Mouse (Mus musculus): Measurements from ENCODE around the gene Polrmt. TPM values are rescaled to one million over a fixed set of nuclear protein-coding genes. Genes with fewer than 3 reads are reported as not detected.

Polrmt gene
- polyA plus RNA-seq, 1 experiment: 104 TPM

- H3K27ac ChIP-seq (ENCODE audit: control insufficient read depth, insufficient read depth, low read length): no peak overlapping the region
- H3K27me3 ChIP-seq (ENCODE audit: control insufficient read depth, insufficient read depth, low read length): no peaks in the 10 kb centered on the region
- no peak for TF ChIP-seq POLR2A (IDR thresholded peaks at IDR 0.05; ENCODE audit: control insufficient read depth, extremely low read depth, insufficient read depth, low read length, poor library complexity)
- TF ChIP-seq CTCF (IDR thresholded peaks at IDR 0.05; ENCODE audit: borderline replicate concordance, control insufficient read depth, extremely low read depth, insufficient read depth, low read length, poor library complexity): no peak
- no peaks in the 10 kb centered on the region for H3K36me3 ChIP-seq (ENCODE audit: control insufficient read depth, insufficient read depth, low read length)
- no peaks in the 10 kb centered on the region for H3K4me1 ChIP-seq (replicated peaks; ENCODE audit: control insufficient read depth, insufficient read depth, low read length)
- no peak for DNase-seq
- no peak overlapping the region for H3K4me3 ChIP-seq (ENCODE audit: control insufficient read depth, insufficient read depth, low read length)
- WGBS: 72% methylated on average over 28 of the region's 28 CpGs
These were observed 17.8 kb downstream of the Polrmt start for GRCm38 (mm10) chr10:79728323-79729249.

- DNase-seq: peak; percentile 57
- 42% methylated on average over 11 of the region's 11 CpGs for WGBS
- Histone ChIP-seq H3K27ac (ENCODE audit: control insufficient read depth, insufficient read depth, low read length) (no peak overlapping the region), H3K4me1 (replicated peaks; ENCODE audit: control insufficient read depth, insufficient read depth, low read length) (no peaks in the 10 kb centered on the region), H3K36me3 (ENCODE audit: control insufficient read depth, insufficient read depth, low read length) (no peaks in the 10 kb centered on the region), H3K4me3 (ENCODE audit: control insufficient read depth, insufficient read depth, low read length) (no peak overlapping the region), H3K27me3 (ENCODE audit: control insufficient read depth, insufficient read depth, low read length) (no peaks in the 10 kb centered on the region; the same call in 1 of the 2 replicates)
- TF ChIP-seq POLR2A (IDR thresholded peaks at IDR 0.05; ENCODE audit: control insufficient read depth, extremely low read depth, insufficient read depth, low read length, poor library complexity) (no peak), CTCF (IDR thresholded peaks at IDR 0.05; ENCODE audit: borderline replicate concordance, control insufficient read depth, extremely low read depth, insufficient read depth, low read length, poor library complexity) (peak; percentile 85; the same call in 1 of the 2 replicates)
These were observed 20.3 kb downstream of the Polrmt start for GRCm38 (mm10) chr10:79726090-79726489.

- no peak for TF ChIP-seq POLR2A (IDR thresholded peaks at IDR 0.05; ENCODE audit: control insufficient read depth, extremely low read depth, insufficient read depth, low read length, poor library complexity)
- no peak for TF ChIP-seq CTCF (IDR thresholded peaks at IDR 0.05; ENCODE audit: borderline replicate concordance, control insufficient read depth, extremely low read depth, insufficient read depth, low read length, poor library complexity)
- 76% methylated on average over 7 of the region's 7 CpGs for WGBS
- H3K27ac ChIP-seq (ENCODE audit: control insufficient read depth, insufficient read depth, low read length): no peak overlapping the region
- H3K4me3 ChIP-seq (ENCODE audit: control insufficient read depth, insufficient read depth, low read length): no peak overlapping the region
- no peaks in the 10 kb centered on the region; the same call in 1 of the 2 replicates for H3K27me3 ChIP-seq (ENCODE audit: control insufficient read depth, insufficient read depth, low read length)
- H3K4me1 ChIP-seq (replicated peaks; ENCODE audit: control insufficient read depth, insufficient read depth, low read length): no peaks in the 10 kb centered on the region
- DNase-seq: no peak
- no peaks in the 10 kb centered on the region for H3K36me3 ChIP-seq (ENCODE audit: control insufficient read depth, insufficient read depth, low read length)
These were observed 22.7 kb downstream of the Polrmt start for GRCm38 (mm10) chr10:79723692-79724091.

- WGBS: 77% methylated on average over 6 of the region's 6 CpGs
- no peak overlapping the region for H3K4me3 ChIP-seq (ENCODE audit: control insufficient read depth, insufficient read depth, low read length)
- no peaks in the 10 kb centered on the region for H3K36me3 ChIP-seq (ENCODE audit: control insufficient read depth, insufficient read depth, low read length)
- no peaks in the 10 kb centered on the region; the same call in 1 of the 2 replicates for H3K27me3 ChIP-seq (ENCODE audit: control insufficient read depth, insufficient read depth, low read length)
- TF ChIP-seq CTCF (IDR thresholded peaks at IDR 0.05; ENCODE audit: borderline replicate concordance, control insufficient read depth, extremely low read depth, insufficient read depth, low read length, poor library complexity) (no peak), POLR2A (IDR thresholded peaks at IDR 0.05; ENCODE audit: control insufficient read depth, extremely low read depth, insufficient read depth, low read length, poor library complexity) (no peak)
- DNase-seq: no peak
- no peak overlapping the region for H3K27ac ChIP-seq (ENCODE audit: control insufficient read depth, insufficient read depth, low read length)
- no peaks in the 10 kb centered on the region for H3K4me1 ChIP-seq (replicated peaks; ENCODE audit: control insufficient read depth, insufficient read depth, low read length)
These were observed 23.3 kb downstream of the Polrmt start for GRCm38 (mm10) chr10:79723047-79723446.

- DNase-seq: no peak
- H3K27me3 ChIP-seq (ENCODE audit: control insufficient read depth, insufficient read depth, low read length): peaks cover 9% of the 10 kb centered on the region; the same call in 1 of the 2 replicates
- H3K27ac ChIP-seq (ENCODE audit: control insufficient read depth, insufficient read depth, low read length): no peak overlapping the region
- H3K36me3 ChIP-seq (ENCODE audit: control insufficient read depth, insufficient read depth, low read length): no peaks in the 10 kb centered on the region
- TF ChIP-seq POLR2A (IDR thresholded peaks at IDR 0.05; ENCODE audit: control insufficient read depth, extremely low read depth, insufficient read depth, low read length, poor library complexity) (no peak), CTCF (IDR thresholded peaks at IDR 0.05; ENCODE audit: borderline replicate concordance, control insufficient read depth, extremely low read depth, insufficient read depth, low read length, poor library complexity) (no peak)
- H3K4me1 ChIP-seq (replicated peaks; ENCODE audit: control insufficient read depth, insufficient read depth, low read length): peaks cover 12% of the 10 kb centered on the region
- 83% methylated on average over 5 of the region's 5 CpGs for WGBS
- H3K4me3 ChIP-seq (ENCODE audit: control insufficient read depth, insufficient read depth, low read length): no peak overlapping the region
These were observed 25.3 kb downstream of the Polrmt start for GRCm38 (mm10) chr10:79721089-79721488.

- peak; percentile 59 for DNase-seq
- peaks cover 14% of the 10 kb centered on the region; the same call in 1 of the 2 replicates for H3K27me3 ChIP-seq (ENCODE audit: control insufficient read depth, insufficient read depth, low read length)
- H3K4me3 ChIP-seq (ENCODE audit: control insufficient read depth, insufficient read depth, low read length): no peak overlapping the region
These were observed 28.6 kb downstream of the Polrmt start for GRCm38 (mm10) chr10:79717640-79718357.

More at GRCm38 (mm10) chr10:79717640-79718357, 28.6 kb downstream of the Polrmt start:
- Histone ChIP-seq H3K27ac (ENCODE audit: control insufficient read depth, insufficient read depth, low read length) (no peak overlapping the region), H3K36me3 (ENCODE audit: control insufficient read depth, insufficient read depth, low read length) (no peaks in the 10 kb centered on the region), H3K4me1 (replicated peaks; ENCODE audit: control insufficient read depth, insufficient read depth, low read length) (peaks cover 12% of the 10 kb centered on the region)
- TF ChIP-seq CTCF (IDR thresholded peaks at IDR 0.05; ENCODE audit: borderline replicate concordance, control insufficient read depth, extremely low read depth, insufficient read depth, low read length, poor library complexity) (no peak), POLR2A (IDR thresholded peaks at IDR 0.05; ENCODE audit: control insufficient read depth, extremely low read depth, insufficient read depth, low read length, poor library complexity) (no peak)
- WGBS: 6% methylated on average over 43 of the region's 43 CpGs
